Mouse (Mus musculus) kidney, postnatal 25 days (tissue): ENCODE results near the gene Cdc20b.
A peak's percentile ranks its signal among the peaks of the same experiment; 100 is the strongest.

Source experiments
- DNase-seq, 2 experiments: peaks; one replicate each; pipeline ENCODE4 v3.0.0; 2021; ENCODE audit warnings: mixed read lengths in 2 of 2

Cdc20b gene

GRCm38 (mm10) chr13:113031351-113031750 is 3.6 kb upstream of the Cdc20b start:
- no peak for DNase-seq

- peak in 1 of 2 experiments; percentile 40 for DNase-seq
Measured at GRCm38 (mm10) chr13:113031792-113032571, 2.9 kb upstream of the Cdc20b start.

GRCm38 (mm10) chr13:113032831-113033230 is 2.1 kb upstream of the Cdc20b start:
- DNase-seq: no peak

GRCm38 (mm10) chr13:113034271-113034886 is 532 bp upstream of the Cdc20b start:
- no peak for DNase-seq

GRCm38 (mm10) chr13:113035852-113036251 is 941 bp downstream of the Cdc20b start:
- DNase-seq: peak; percentile 76 to 84

- DNase-seq: no peak
Measured at GRCm38 (mm10) chr13:113044876-113045275, 10.0 kb downstream of the Cdc20b start.

- no peak for DNase-seq
Measured at GRCm38 (mm10) chr13:113045458-113046110, 10.7 kb downstream of the Cdc20b start.

- DNase-seq: peak; percentile 58 to 77
Measured at GRCm38 (mm10) chr13:113046211-113046883, 11.4 kb downstream of the Cdc20b start, which contains the start of gene Gpx8. Gpx8 (minus strand) TSS chr13:113046410.

- DNase-seq: no peak
Measured at GRCm38 (mm10) chr13:113047018-113047417, 12.1 kb downstream of the Cdc20b start.

GRCm38 (mm10) chr13:113047647-113048046 is 12.7 kb downstream of the Cdc20b start:
- no peak for DNase-seq

- no peak for DNase-seq
Measured at GRCm38 (mm10) chr13:113054230-113054629, 19.3 kb downstream of the Cdc20b start.

- DNase-seq: no peak
Measured at GRCm38 (mm10) chr13:113055826-113056225, 20.9 kb downstream of the Cdc20b start.

GRCm38 (mm10) chr13:113061746-113062145 is 26.8 kb downstream of the Cdc20b start:
- DNase-seq: no peak

- DNase-seq: no peak
Measured at GRCm38 (mm10) chr13:113064542-113064941, 29.6 kb downstream of the Cdc20b start.

- DNase-seq: no peak
Measured at GRCm38 (mm10) chr13:113079021-113079420, 44.1 kb downstream of the Cdc20b start.

- DNase-seq: no peak
Measured at GRCm38 (mm10) chr13:113082101-113082500, 47.2 kb downstream of the Cdc20b start.

- no peak for DNase-seq
Measured at GRCm38 (mm10) chr13:113084732-113085131, 49.8 kb downstream of the Cdc20b start.

GRCm38 (mm10) chr13:113087226-113088017 is 52.5 kb downstream of the Cdc20b start:
- DNase-seq: no peak

- DNase-seq: no peak
Measured at GRCm38 (mm10) chr13:113090489-113090888, 55.6 kb downstream of the Cdc20b start.

- no peak for DNase-seq
Measured at GRCm38 (mm10) chr13:113094618-113095017, 59.7 kb downstream of the Cdc20b start.

- no peak for DNase-seq
Measured at GRCm38 (mm10) chr13:113097011-113097410, 62.1 kb downstream of the Cdc20b start.

- DNase-seq: no peak
Measured at GRCm38 (mm10) chr13:113098406-113098805, 63.5 kb downstream of the Cdc20b start.
